Mouse (Mus musculus) small intestine, adult 2 months (tissue): Measurements from ENCODE around the gene Lman1l.

Experiments used
- CTCF ChIP-seq: fragments of 200-500 bp; IDR thresholded peaks from 2 replicates; pipeline ENCODE4 v1.5.1; 2012; ENCODE audit warnings: low read depth, mild to moderate bottlenecking, control low read depth, inconsistent platforms, low read length, moderate library complexity, mixed read lengths; ENCODE audit not compliant: insufficient replicate concordance, insufficient read length; ENCODE audit errors: extremely low read depth
- POLR2A ChIP-seq: fragments of 200-500 bp; IDR thresholded peaks from 2 replicates; pipeline ENCODE4 v1.6.1; 2012; ENCODE audit warnings: low read depth, mild to moderate bottlenecking, control low read depth, inconsistent platforms, low read length, moderate library complexity

- TF ChIP-seq CTCF (no peak), POLR2A (no peak)
Observed at GRCm38 (mm10) chr9:57620674-57621073, at the start of gene Lman1l.
